Mouse (Mus musculus): ENCODE measurements around the gene Mier2. TPM values are rescaled to one million over a fixed set of nuclear protein-coding genes. Genes with fewer than 3 reads are reported as not detected.

The Mier2 gene
- total RNA-seq (2021): 10 to 100 TPM; 54.0 to 60.9 TPM

- DNase-seq: peak; percentile 85
These were observed at the start of gene Mier2 for GRCm38 (mm10) chr10:79554330-79555237. TSS of gene Mier2 (minus strand) at chr10:79555199.

GRCm38 (mm10) chr10:79597936-79598230, 42.9 kb upstream of the Mier2 start:
- no peak for DNase-seq

- peak; percentile 55 to 65 for DNase-seq
These were observed 42.3 kb upstream of the Mier2 start for GRCm38 (mm10) chr10:79597051-79597935.

GRCm38 (mm10) chr10:79595590-79595929, 40.6 kb upstream of the Mier2 start:
- DNase-seq: no peak

GRCm38 (mm10) chr10:79594872-79595589, 40.0 kb upstream of the Mier2 start:
- DNase-seq: peak in 1 of 2 experiments; percentile 56

- no peak for DNase-seq
These were observed 39.1 kb upstream of the Mier2 start for GRCm38 (mm10) chr10:79594111-79594510.

GRCm38 (mm10) chr10:79590702-79591101, 35.7 kb upstream of the Mier2 start:
- no peak for DNase-seq

- DNase-seq: no peak
These were observed 32.7 kb upstream of the Mier2 start for GRCm38 (mm10) chr10:79587752-79588126.

- DNase-seq: no peak
These were observed 32.2 kb upstream of the Mier2 start, which contains the start of gene Theg for GRCm38 (mm10) chr10:79587061-79587751. TSS of gene Theg (minus strand) at chr10:79587331.

GRCm38 (mm10) chr10:79586243-79586642, 31.2 kb upstream of the Mier2 start:
- DNase-seq: no peak

GRCm38 (mm10) chr10:79585723-79586122, 30.7 kb upstream of the Mier2 start:
- DNase-seq: no peak

GRCm38 (mm10) chr10:79585136-79585535, 30.1 kb upstream of the Mier2 start:
- DNase-seq: no peak

GRCm38 (mm10) chr10:79584426-79584825, 29.4 kb upstream of the Mier2 start:
- DNase-seq: no peak

- no peak for DNase-seq
These were observed 29.0 kb upstream of the Mier2 start for GRCm38 (mm10) chr10:79584021-79584420.

- no peak for DNase-seq
These were observed 26.5 kb upstream of the Mier2 start for GRCm38 (mm10) chr10:79581501-79581900.

GRCm38 (mm10) chr10:79580811-79581210, 25.8 kb upstream of the Mier2 start:
- DNase-seq: peak in 1 of 2 experiments; percentile 19

- DNase-seq: no peak
These were observed 25.4 kb upstream of the Mier2 start for GRCm38 (mm10) chr10:79580356-79580755.

GRCm38 (mm10) chr10:79579781-79580180, 24.8 kb upstream of the Mier2 start:
- no peak for DNase-seq

GRCm38 (mm10) chr10:79578891-79579290, 23.9 kb upstream of the Mier2 start:
- DNase-seq: no peak

- DNase-seq: no peak
These were observed 23.3 kb upstream of the Mier2 start for GRCm38 (mm10) chr10:79578276-79578675.

GRCm38 (mm10) chr10:79577376-79577775, 22.4 kb upstream of the Mier2 start:
- no peak for DNase-seq

GRCm38 (mm10) chr10:79575754-79576153, 20.8 kb upstream of the Mier2 start:
- no peak for DNase-seq
